Mouse (Mus musculus) liver (tissue): ENCODE measurements around the gene Bcat2.
A peak's percentile ranks its signal among the peaks of the same experiment; 100 is the strongest.

Source experiments
- DNase-seq: peaks from one replicate; pipeline ENCODE4 v3.0.0-alpha.2; 2020; ENCODE audit warnings: mixed read lengths

Gene Bcat2

DNA sequence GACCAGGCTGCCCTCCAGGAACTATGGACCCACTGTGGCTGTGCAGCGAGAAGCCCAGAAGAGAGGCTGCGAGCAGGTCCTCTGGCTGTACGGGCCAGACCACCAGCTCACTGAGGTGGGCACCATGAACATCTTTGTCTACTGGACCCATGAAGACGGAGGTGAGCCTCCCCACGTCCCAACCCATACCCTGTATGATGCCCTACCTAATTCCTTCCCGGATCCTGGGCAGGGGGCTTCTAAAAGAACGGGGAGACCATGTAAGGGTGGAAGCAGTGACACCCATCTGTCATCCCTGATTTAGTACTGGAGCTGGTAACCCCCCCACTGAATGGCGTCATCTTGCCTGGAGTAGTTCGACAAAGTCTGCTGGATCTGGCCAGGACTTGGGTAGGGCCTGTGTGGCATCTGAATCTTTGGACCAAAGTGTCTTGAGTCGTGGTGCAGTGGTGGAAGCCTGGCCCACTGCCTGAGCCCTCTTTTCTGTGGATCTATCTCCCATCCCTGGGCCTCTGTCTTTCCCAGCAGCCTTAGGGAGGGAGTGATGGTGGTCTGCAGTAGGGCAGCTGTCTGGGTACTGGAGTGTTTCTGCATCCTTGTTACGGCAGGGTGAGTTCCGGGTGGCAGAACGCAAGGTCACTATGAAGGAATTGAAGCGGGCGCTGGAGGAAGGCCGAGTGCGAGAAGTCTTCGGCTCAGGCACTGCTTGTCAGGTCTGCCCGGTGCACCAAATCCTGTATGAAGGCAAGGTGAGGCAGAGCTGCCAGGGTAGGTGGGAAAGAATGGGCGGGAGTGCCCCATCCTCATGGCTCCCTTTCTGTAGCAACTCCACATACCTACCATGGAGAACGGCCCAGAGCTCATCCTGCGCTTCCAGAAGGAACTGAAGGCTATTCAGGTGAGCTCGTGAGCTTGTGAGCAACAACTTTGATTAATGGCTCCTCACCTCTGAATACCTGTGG lies 18.0 kb downstream of the Bcat2 start:
- DNase-seq, result no peak

DNA sequence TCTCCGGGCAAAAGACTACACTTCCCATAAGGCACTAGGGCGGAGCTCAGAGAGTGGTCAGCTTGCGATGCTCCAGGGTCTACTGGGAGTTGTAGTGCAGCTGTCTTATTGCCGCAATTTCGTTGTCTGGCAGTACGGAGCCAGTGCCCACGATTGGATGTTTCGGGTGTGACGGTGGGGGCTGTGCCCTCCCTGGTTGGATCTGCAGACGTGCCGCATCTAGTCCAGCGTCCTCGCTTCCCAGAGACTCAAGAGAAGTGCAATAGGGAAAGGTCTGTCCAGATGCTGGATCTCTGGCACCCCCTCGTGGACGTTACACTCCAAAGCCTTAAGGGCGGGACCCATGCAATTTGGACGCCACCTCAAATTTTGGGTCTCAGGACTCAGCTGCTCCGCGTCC lies 19.2 kb downstream of the Bcat2 start:
- peak; percentile 86 for DNase-seq

DNA sequence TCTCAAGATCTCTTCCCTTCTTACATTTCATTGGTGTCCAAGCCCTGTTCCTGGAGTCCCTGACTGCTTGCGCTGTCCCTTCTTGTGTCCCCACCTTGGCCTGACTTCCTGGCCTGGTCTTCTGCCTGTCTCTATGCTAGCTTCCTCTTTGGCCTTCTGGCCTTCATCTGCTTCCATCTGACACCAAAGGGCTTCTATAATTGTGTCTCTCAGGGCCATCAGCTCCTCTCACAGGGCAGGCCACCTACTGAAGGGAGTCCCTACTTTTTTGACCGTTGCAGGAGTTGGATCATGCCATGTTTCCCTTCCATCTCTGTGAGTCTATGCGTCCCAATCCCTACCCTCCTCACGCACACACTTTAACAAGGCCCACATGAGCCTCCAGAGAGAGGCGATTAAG lies 19.9 kb downstream of the Bcat2 start:
- DNase-seq, result no peak

DNA sequence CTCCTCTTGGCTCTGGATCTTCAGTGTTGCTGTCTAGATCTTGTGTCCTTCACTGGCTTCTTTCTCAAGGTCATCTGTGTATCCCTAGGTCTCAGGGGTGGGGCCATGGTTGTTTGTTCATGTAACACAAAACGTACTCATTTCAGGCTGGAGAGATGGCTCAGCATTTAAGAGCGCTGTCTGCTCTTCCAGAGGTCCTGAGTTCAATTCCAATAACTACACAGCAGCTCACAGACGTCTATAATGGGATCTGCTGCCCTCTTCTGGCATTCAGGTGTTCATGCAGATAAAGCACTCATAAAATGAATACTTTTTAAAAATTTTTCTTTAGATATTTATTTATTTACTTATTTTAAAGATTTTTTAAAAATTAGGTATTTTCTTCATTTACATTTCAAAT lies 20.9 kb downstream of the Bcat2 start:
- no peak for DNase-seq

GRCm38 (mm10) chr7:45591880-45592279 lies 21.9 kb downstream of the Bcat2 start:
- no peak for DNase-seq

DNA sequence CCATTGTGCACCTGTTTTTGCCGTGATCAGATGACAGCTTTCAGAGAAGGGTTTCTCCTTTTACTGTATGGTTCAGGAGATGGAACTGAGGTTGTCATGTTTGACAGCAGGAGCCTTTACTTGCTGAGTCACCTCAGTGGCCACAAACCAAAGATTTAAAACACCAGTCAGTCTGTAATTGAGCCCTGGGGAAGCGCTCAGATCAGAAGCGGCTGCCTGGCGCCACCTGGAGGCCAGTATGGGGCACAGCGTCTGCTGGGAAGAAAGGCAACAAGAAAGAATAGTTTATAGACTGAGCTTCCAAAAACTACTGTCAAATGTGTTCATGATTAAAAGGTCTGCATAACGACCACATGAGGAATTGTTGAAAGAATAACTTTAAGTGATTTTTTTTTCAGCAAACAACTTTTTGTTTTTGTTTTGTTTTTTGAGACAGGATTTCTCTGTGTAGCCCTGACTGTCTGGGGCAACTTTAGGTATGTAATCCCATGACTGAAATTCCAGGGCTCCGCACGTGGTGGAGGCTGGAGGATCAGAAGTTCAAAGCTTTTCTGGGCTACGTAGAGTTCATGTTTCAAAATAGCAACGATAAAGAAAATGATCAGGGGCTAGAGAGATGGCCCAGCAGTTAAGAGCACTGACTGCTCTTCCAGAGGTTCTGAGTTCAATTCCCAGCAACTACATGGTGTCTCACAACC lies 23.3 kb downstream of the Bcat2 start:
- peak; percentile 72 for DNase-seq

GRCm38 (mm10) chr7:45595176-45595575 lies 25.2 kb downstream of the Bcat2 start:
- DNase-seq, result no peak

DNA sequence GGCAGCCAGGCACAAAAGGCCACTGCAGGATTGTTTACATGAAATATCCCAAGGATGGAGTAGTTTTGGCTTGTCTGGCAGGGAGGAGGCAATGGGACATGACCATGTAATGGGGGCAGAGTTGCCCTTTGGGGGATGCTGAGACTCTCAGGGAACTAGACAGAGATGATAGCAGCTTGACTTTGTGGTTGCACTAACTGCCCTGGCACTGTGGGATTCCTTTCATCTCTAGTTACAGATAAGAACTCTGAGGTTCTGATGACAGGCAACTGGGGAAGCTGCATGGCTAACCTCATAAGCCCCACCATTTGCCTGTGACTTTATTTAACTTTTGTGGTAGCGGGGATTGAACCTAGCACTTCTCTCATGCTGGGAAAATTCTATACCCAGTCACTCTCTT lies 26.2 kb downstream of the Bcat2 start:
- no peak for DNase-seq

- no peak for DNase-seq
Observed at GRCm38 (mm10) chr7:45597013-45597412, 27.1 kb downstream of the Bcat2 start.

GRCm38 (mm10) chr7:45597527-45597926 lies 27.6 kb downstream of the Bcat2 start:
- no peak for DNase-seq

DNA sequence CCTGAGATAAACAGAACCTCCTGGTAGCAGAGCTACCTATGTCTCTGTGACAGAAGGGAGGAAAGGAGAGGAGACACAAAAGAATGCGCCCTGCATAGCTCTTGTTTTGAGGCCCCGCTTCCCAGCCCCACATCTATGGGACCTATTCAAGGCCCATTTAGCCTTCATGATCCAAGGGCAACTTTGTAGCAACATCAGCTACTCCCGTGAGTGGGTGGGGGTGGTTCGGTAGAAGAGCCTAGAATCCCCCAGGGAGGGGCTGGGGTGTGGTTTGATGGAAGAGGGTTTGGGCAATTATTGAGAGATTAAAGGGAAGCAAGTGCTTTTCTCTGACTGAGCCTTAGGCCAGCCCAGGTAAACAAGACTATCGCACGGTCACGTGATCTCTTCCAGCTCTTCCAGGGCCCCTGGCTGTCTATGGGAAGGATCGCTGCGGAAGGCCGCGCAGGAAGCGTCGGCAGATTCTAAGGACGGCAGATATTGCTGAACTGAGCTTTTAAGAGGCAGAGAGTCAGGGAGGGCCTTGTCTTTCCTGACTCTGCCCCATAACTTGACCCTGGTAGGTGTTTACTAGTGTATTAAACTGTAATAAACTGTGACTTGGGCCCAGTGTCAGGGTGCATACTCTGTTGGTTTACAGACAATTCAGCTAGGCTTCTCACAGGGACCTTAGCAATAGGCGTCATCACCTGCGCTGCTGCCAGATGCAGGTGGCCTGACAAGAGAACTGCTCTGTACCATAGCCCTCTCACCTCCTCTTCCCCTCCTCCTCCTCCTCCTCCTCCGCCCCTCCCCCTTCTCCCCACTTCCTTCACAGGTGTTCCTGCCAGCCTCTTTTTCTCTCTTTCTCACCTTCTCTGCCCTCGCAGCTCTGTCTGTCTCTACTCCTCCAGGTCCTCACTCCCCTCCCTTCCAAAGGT lies 29.3 kb downstream of the Bcat2 start:
- DNase-seq, result no peak

DNA sequence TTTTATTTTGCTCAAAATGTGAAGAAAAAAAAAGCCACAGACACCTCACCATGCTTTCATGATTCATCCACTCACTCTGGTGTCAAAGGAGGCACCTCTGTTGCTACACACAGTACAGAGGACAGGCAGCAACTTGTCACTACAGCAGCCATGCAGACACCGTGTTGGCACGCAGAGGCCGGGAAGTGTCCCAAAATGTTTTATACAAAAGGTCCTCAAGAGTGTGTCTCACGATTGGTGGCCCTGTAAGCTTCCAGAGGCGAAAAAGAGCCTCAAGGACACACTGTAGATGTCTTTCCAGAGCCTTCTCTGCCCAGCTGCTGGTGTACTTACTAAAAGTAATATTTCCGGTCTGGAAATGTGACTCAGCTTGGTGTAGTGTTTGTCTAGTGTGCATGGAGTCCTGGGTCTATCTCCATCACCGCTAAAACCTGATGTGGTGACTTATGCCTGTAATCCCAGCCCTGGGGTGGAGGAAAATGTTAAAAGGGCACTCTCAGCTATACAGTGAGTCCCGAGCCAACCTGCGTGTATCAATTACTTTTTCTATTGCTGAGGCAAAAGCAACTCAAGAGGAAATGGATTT lies 35.8 kb downstream of the Bcat2 start:
- no peak for DNase-seq

- no peak for DNase-seq
Observed at GRCm38 (mm10) chr7:45609511-45609910, 39.6 kb downstream of the Bcat2 start.

GRCm38 (mm10) chr7:45616277-45616676 lies 46.3 kb downstream of the Bcat2 start:
- DNase-seq, result no peak

- no peak for DNase-seq
Observed at GRCm38 (mm10) chr7:45617042-45617695, 47.2 kb downstream of the Bcat2 start, which contains the start of gene Fut1. Gene Fut1 (plus strand): TSS chr7:45617289.

DNA sequence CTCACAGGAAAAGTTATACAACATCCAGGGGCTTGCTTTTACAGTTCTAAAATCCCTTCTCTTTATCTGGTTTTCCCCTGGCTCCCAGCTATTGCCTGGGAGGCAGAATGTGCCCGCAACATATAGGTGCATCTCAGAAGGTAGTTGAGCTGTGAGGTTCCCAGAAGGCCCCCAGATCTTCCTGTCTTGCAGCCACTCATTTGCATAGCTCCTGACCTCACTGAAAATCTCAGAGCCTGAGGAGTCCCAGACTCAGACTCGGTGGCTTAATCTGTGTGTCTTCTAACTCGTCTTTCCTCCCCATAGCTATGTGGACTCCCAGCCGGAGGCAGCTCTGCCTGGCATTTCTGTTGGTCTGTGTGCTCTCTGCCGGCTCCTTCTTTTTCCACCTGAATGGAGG lies 48.4 kb downstream of the Bcat2 start:
- DNase-seq, result no peak

DNA sequence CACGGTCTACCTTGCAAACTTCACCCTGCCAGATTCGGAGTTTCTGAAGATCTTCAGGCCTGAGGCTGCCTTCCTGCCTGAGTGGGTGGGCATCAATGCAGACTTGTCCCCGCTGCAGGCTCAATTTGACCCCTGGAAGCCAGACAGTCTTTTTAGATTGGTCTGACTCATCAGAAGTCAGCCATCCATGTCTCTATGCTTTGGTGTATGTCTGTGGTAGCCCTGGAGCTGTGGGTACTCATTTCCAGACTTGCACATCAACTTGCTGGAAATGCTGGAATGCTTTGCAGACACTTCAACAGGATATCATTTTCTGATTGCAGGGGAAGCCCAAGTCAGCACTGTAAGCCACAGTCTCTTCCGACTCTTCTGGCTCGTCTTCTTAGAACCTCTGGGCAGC lies 49.6 kb downstream of the Bcat2 start:
- DNase-seq, result no peak

DNA sequence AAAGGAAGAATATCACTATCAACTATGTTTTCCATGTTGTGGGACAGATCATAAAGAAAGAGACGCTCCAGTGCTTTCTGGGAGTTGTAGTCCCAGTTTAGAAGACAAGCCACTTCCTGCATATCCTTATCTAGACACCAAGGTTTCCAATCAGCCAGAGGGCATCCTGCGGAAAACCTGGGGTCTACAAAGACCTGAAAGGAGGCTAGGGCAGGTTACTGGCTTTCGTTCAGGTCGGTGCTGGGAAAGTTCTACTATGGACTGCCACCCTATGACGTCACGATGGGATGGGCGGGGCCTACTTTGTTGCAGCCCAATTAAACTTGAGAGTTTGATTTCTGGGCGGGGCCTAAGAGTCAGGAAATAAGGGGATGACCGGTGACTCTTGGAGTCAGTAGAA lies 51.5 kb downstream of the Bcat2 start, which contains the start of gene Izumo1:
TSS of gene Izumo1 (plus strand) at position 369 of the 400 bp plus-strand sequence.
- DNase-seq, result peak; percentile 69

DNA sequence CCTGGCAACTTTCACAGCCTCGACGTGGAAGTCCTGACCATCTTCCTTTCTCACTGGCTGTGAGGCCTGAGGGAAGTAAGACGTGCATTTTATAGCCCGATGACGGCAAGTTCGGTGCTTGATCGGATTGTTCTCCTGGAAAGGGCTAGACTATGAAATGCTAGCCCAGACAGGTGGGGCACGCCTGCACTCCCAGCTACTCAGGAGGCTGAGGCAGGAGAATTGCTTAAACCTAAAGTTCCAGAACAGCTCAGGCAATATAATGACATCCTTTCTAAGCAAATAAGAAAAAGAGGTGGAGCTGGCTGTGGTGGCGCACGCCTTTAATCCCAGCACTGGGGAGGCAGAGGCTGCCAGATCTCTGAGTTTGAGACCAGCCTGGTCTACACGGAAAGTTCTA lies 53.6 kb downstream of the Bcat2 start:
- no peak for DNase-seq

DNA sequence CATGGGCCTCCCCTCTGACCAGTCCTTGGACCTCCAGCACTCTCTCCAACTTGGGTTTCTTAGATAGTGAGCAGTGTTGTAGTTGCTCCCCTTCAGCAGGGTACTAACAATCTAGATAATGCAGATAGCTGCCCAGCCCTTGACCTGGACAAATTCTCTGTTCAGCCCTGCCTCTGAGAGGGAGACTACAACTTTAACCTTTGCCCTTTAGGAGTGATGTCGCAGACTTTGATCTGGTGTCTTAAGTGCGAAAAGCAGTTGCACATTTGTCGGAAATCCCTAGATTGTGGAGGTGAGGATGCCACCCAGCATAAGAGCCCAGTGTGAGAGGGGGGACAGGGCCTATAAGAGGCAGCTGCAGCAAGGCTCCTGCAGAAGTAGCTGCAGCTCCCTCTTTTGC lies 54.8 kb downstream of the Bcat2 start:
- no peak for DNase-seq

GRCm38 (mm10) chr7:45625481-45625880 lies 55.5 kb downstream of the Bcat2 start:
- DNase-seq, result no peak

DNA sequence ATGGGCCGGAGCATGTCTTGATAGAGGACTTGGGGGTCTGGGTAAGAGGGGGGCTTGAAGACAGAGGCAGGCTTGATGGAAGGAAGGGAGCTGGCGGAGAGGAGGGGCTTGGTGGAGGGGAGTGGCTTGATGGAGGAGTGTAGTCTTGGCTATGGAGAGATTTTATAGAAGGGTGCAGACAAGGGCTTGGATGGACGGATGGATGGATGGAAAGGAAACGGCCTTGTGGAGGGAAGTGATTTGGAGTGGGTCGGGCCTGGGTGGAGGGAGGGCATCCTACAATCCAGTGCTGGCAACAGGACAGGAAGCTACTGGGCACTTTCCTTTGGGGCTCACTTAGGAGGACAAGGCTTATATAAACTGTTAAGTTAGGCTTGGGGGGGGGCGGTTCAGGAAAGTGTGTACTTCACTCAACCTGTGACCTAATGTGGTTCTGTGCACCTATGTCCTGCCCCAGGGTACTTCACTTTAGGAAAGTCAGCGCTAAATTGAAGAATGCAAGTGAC lies 56.7 kb downstream of the Bcat2 start:
- DNase-seq, result no peak
